Mouse (Mus musculus): ENCODE results near the gene Grik2. TPM values are rescaled to one million over a fixed set of nuclear protein-coding genes. Genes with fewer than 3 reads are reported as not detected.

Gene Grik2
- polyA plus RNA-seq, 1 experiment: 0.05 TPM

DNA sequence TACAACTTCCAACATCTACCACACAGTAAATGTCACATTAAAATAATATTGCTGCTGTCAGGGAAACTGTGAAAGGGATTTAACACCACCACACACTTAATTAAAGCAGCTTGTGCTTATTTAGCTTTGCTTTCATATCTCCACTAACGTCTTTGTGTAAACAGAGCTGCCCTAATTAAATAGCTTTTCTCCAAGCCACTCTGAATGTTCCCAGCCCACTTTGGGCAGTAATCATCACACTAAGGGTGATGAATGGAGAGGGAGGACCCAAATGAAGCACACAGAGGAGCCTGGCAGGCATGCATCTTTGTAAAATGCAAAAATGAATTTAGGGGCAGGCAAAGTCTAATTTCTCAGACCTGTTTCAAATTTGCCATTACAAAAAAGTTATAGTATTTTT is 657.3 kb downstream of the Grik2 start:
- no peaks in the 10 kb centered on the region for H3K27me3 ChIP-seq (ENCODE audit: control insufficient read depth, insufficient read depth, low read length)
- no peak overlapping the region for H3K4me3 ChIP-seq (ENCODE audit: control insufficient read depth, insufficient read depth, low read length)
- H3K36me3 ChIP-seq (ENCODE audit: control insufficient read depth, insufficient read depth, low read length): no peaks in the 10 kb centered on the region
- no peak overlapping the region for H3K27ac ChIP-seq (ENCODE audit: control insufficient read depth, insufficient read depth, low read length)
- TF ChIP-seq CTCF (IDR thresholded peaks at IDR 0.05; ENCODE audit: borderline replicate concordance, control insufficient read depth, extremely low read depth, insufficient read depth, low read length, poor library complexity): no peak
- no peak for TF ChIP-seq POLR2A (IDR thresholded peaks at IDR 0.05; ENCODE audit: control insufficient read depth, extremely low read depth, insufficient read depth, low read length, poor library complexity)
- DNase-seq: no peak
- no peaks in the 10 kb centered on the region for H3K4me1 ChIP-seq (replicated peaks; ENCODE audit: control insufficient read depth, insufficient read depth, low read length)
- 43% methylated on average over 1 of the region's 1 CpGs for WGBS

DNA sequence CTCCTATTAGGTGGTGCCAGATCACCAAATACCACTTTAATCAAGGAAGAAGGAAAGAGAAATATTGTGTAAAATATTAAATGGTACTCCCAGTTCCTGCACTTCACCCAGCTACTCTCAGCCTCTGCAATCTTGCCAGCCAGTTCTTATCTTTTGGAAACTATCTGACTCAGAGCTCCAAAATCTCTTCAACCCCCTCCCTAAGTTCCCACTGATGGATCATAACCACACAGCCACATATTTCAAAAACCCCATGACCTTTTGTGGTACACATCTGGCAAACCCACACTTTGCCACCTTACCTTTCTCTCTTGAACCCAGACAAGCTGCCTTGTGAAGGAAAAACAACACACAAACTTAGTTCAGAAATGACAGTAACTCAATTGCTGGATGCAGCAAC is 738.2 kb downstream of the Grik2 start:
- Histone ChIP-seq H3K36me3 (ENCODE audit: control insufficient read depth, insufficient read depth, low read length) (no peaks in the 10 kb centered on the region), H3K4me3 (ENCODE audit: control insufficient read depth, insufficient read depth, low read length) (no peak overlapping the region), H3K27me3 (ENCODE audit: control insufficient read depth, insufficient read depth, low read length) (no peaks in the 10 kb centered on the region), H3K27ac (ENCODE audit: control insufficient read depth, insufficient read depth, low read length) (no peak overlapping the region), H3K4me1 (replicated peaks; ENCODE audit: control insufficient read depth, insufficient read depth, low read length) (no peaks in the 10 kb centered on the region)
- no peak for DNase-seq
- TF ChIP-seq CTCF (IDR thresholded peaks at IDR 0.05; ENCODE audit: borderline replicate concordance, control insufficient read depth, extremely low read depth, insufficient read depth, low read length, poor library complexity): no peak
- no peak for TF ChIP-seq POLR2A (IDR thresholded peaks at IDR 0.05; ENCODE audit: control insufficient read depth, extremely low read depth, insufficient read depth, low read length, poor library complexity)

DNA sequence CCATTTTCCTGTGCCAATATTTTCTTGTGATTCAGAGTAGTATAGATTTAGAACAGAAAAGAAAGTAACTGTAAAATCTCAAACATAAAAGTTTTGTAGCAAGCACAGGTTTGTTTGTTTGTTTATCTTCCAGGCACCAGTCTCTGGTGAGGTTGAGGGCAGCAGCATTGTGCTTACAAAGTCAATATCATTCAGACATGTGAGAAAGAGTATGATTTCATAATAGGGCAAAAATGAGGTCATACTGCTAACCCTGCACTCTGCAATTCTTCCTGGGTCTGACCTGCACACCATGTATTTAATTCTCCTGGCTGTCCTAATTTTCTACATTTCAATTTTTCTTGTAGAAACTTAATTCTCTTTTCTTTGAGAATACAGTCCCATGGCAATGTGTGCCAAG is 739.2 kb downstream of the Grik2 start:
- DNase-seq: no peak
- no peak for TF ChIP-seq POLR2A (IDR thresholded peaks at IDR 0.05; ENCODE audit: control insufficient read depth, extremely low read depth, insufficient read depth, low read length, poor library complexity)
- no peak for TF ChIP-seq CTCF (IDR thresholded peaks at IDR 0.05; ENCODE audit: borderline replicate concordance, control insufficient read depth, extremely low read depth, insufficient read depth, low read length, poor library complexity)
- no peaks in the 10 kb centered on the region for H3K36me3 ChIP-seq (ENCODE audit: control insufficient read depth, insufficient read depth, low read length)
- no peak overlapping the region for H3K4me3 ChIP-seq (ENCODE audit: control insufficient read depth, insufficient read depth, low read length)
- H3K27ac ChIP-seq (ENCODE audit: control insufficient read depth, insufficient read depth, low read length): no peak overlapping the region
- H3K4me1 ChIP-seq (replicated peaks; ENCODE audit: control insufficient read depth, insufficient read depth, low read length): no peaks in the 10 kb centered on the region
- H3K27me3 ChIP-seq (ENCODE audit: control insufficient read depth, insufficient read depth, low read length): no peaks in the 10 kb centered on the region

Measured in thymus, adult 2 months (tissue).